Mouse (Mus musculus) hematopoietic stem cell, adult 5-6 weeks (primary cell): ENCODE measurements around the gene Adnp. TPM values are rescaled to one million over a fixed set of nuclear protein-coding genes. Genes with fewer than 3 reads are reported as not detected.

ENCODE experiments used
- total RNA-seq: library from RNA; stranded (forward); fragments of 172-1452, 232-1000 nt; gene quantifications from 2 replicates; pipeline ENCODE4 v1.2.3, GENCODE M21; 2017

Gene Adnp
- total RNA-seq, 1 experiment from 2014 or later = 11.3 TPM

Other genes with a start within 250 kb of the Adnp start
- gene Ripor3, start 196.5 kb downstream of the Adnp start, total RNA-seq = not detected in 2 replicates
- 3.6 and 3.7 TPM in 2 replicates for gene Pard6b, start 126.1 kb downstream of the Adnp start, total RNA-seq
- 54.6 and 68.7 TPM in 2 replicates for gene Gm20716, start 23.3 kb upstream of the Adnp start, total RNA-seq
- gene Dpm1, start 23.5 kb upstream of the Adnp start, total RNA-seq = 52.0 and 66.1 TPM in 2 replicates
- 2.5 and 5.1 TPM in 2 replicates for gene Mocs3, start 23.5 kb upstream of the Adnp start, total RNA-seq
- 0.74 and 1.0 TPM in 2 replicates for gene Kcng1, start 74.6 kb upstream of the Adnp start, total RNA-seq